Mouse (Mus musculus): ENCODE measurements around the gene Alg12.

DNA sequence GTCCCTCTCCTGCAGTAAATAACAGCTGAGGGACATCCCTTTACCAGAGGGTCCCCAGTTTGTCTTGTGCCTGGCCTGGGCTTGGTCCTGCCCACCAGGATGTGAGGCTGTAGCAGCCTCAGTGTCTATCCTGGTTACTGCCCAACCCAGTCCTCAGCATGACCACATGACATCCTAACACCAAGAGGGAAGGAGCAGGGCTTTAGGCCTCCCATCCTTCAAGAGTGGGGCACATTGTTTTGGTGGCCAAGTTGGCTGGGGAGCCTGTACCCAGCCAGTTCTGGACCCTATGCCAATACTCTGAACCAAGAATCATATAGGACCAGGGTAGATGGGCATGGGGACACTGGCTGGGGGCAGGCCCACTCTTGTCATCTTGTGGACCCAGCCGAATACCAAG is 29.5 kb upstream of the Alg12 start:
- TF ChIP-seq CTCF (IDR thresholded peaks at IDR 0.05; ENCODE audit: extremely low read depth, insufficient read depth, insufficient read length, insufficient replicate concordance) = no peak
- TF ChIP-seq POLR2A (IDR thresholded peaks at IDR 0.05; ENCODE audit: low read depth, low read length) = no peak

Data from spleen, adult 2 months (tissue).